Mouse (Mus musculus): ENCODE results near the gene Smim14. TPM values are rescaled to one million over a fixed set of nuclear protein-coding genes. Genes with fewer than 3 reads are reported as not detected.

The Smim14 gene
- total and polyA plus RNA-seq, 3 experiments: 18.8 to 29.8 TPM; not detected in 1

DNA sequence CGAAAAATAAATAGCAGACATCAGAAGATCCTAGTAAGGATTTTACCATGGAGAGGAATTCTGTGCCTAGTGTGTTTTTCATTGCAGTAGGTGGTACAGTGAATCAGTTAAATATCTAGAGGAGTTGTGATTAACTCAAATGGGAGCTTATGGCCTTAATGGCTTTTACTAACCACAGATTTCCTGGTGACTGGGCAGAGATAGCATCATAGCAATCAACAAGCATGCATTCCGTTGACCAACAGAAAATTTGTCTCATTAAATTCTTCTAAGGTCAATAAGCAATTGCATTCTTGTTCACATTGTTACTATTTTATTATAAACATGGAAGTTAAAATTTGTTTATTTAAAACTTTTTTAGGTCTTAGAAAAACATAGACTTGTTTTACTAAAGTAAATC, 28.5 kb upstream of the Smim14 start:
- H3K9ac ChIP-seq (ENCODE audit: control insufficient read depth, low read depth, low read length, poor library complexity, severe bottlenecking): no peak overlapping the region
- H3K36me3 ChIP-seq (ENCODE audit: control insufficient read depth in 1 of 2, insufficient read depth in 2 of 2, low read length in 2 of 2): peaks cover 0 to 19% of the 10 kb centered on the region in 2 experiments; a peak in 2 of 4 replicates
- peaks cover 20% of the 10 kb centered on the region for H3K79me2 ChIP-seq (ENCODE audit: control insufficient read depth, insufficient read depth, low read length, poor library complexity)
- no peaks in the 10 kb centered on the region for H3K9me3 ChIP-seq (replicated peaks; ENCODE audit: insufficient read depth, low read length)
- DNase-seq (ENCODE audit: low read depth, low spot score): no peak
- no peaks in the 10 kb centered on the region for H3K27me3 ChIP-seq (ENCODE audit: control insufficient read depth in 1 of 2, insufficient read depth in 2 of 2, low read length in 2 of 2)
- no peaks in the 10 kb centered on the region for H3K4me1 ChIP-seq (ENCODE audit: control insufficient read depth in 1 of 2, insufficient read depth in 2 of 2, low read length in 2 of 2)
- TF ChIP-seq CHD1 (IDR thresholded peaks at IDR 0.05; ENCODE audit: low read depth, low read length) (no peak), BHLHE40 (IDR thresholded peaks at IDR 0.05; ENCODE audit: borderline replicate concordance, low read depth, low read length) (no peak), MYB (IDR thresholded peaks at IDR 0.05; ENCODE audit: low read depth, low read length) (no peak), NELFE (IDR thresholded peaks at IDR 0.05; ENCODE audit: low read depth, low read length) (no peak), RCOR1 (IDR thresholded peaks at IDR 0.05; ENCODE audit: low read depth, low read length) (no peak), MXI1 (IDR thresholded peaks at IDR 0.05; ENCODE audit: low read depth, low read length) (no peak), POLR2AphosphoS2 (IDR thresholded peaks at IDR 0.05; ENCODE audit: low read length) (no peak), ZC3H11A (IDR thresholded peaks at IDR 0.05; ENCODE audit: low read depth, low read length) (no peak), ZMIZ1 (IDR thresholded peaks at IDR 0.05; ENCODE audit: low read depth, low read length) (no peak), CHD2 (IDR thresholded peaks at IDR 0.05; ENCODE audit: low read length) (no peak)
- no peak overlapping the region for H3K27ac ChIP-seq (ENCODE audit: control insufficient read depth, low read depth, low read length)
- H3K4me3 ChIP-seq (ENCODE audit: control insufficient read depth in 1 of 2, insufficient read depth in 1 of 2, low read depth in 2 of 2, low read length in 2 of 2): no peak overlapping the region

DNA sequence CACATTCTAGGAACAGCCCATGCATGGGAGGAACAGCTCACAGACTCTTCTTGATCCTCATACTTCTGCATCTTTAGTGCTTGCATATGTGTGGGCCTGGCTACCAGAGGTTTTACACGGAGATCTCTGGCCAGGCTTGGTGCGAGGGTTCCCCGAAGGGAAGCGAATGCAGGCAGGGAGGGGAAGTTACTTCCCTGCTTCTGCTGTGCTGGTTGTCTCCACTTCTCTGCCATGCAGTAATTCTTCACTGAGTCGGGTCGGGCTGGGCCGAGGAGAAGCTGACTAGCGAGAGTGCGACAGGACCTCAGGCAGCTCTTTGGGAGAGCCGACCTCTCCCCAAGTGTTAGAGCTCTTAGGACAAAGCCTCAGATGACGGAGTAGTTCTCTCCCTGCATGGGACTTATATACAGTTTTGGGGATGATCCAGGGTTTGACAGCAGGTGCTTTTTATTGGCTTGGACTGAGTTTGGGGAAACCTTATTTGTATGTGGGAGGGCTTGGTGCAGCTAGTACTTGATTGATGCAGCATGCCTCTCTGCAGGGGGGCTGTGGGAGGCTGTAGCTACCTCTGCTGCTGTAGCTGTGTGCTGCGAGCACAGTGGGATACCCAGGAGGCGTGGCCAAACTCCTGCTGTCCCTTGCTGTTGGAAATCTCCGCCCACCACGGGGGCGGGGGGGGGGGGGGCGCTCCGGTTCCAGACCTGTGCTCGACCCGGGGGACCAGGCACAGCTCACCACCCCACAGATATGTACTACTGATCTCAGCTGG, 24.3 kb upstream of the Smim14 start:
- DNase-seq (ENCODE audit: low read depth, low spot score): no peak
- TF ChIP-seq NRF1 (IDR thresholded peaks at IDR 0.05; ENCODE audit: insufficient read depth, low read depth, low read length, poor library complexity, severe bottlenecking) (no peak), MAFK (IDR thresholded peaks at IDR 0.05; ENCODE audit: borderline replicate concordance, low read depth, low read length) (no peak), EP300 (IDR thresholded peaks at IDR 0.05; ENCODE audit: low read depth in 1 of 2, low read length in 2 of 2) (no peak), CTCF (IDR thresholded peaks at IDR 0.05 in 2 of 3, conservative IDR thresholded peaks at IDR 0.05 in 1 of 3; ENCODE audit: control insufficient read depth in 1 of 3, insufficient read depth in 1 of 3, low read depth in 2 of 3, low read length in 3 of 3, poor library complexity in 1 of 3, severe bottlenecking in 1 of 3) (no peak), ZKSCAN1 (IDR thresholded peaks at IDR 0.05; ENCODE audit: low read depth, low read length) (no peak), MEF2A (IDR thresholded peaks at IDR 0.05; ENCODE audit: extremely low read depth, insufficient replicate concordance, low read depth, low read length, poor library complexity, severe bottlenecking) (no peak), ZNF384 (IDR thresholded peaks at IDR 0.05; ENCODE audit: low read depth, low read length) (no peak), ELF1 (IDR thresholded peaks at IDR 0.05; ENCODE audit: low read depth, low read length) (no peak), ETS1 (IDR thresholded peaks at IDR 0.05; ENCODE audit: low read depth, low read length) (no peak), ZMIZ1 (IDR thresholded peaks at IDR 0.05; ENCODE audit: low read depth, low read length) (no peak), SIN3A (IDR thresholded peaks at IDR 0.05; ENCODE audit: low read length) (no peak), POLR2AphosphoS2 (IDR thresholded peaks at IDR 0.05; ENCODE audit: low read length) (no peak), GATA1 (IDR thresholded peaks at IDR 0.05; ENCODE audit: low read depth, low read length) (no peak), USF2 (IDR thresholded peaks at IDR 0.05; ENCODE audit: borderline replicate concordance in 1 of 2, insufficient read depth in 1 of 2, low read depth in 1 of 2, low read length in 2 of 2) (no peak), HCFC1 (IDR thresholded peaks at IDR 0.05; ENCODE audit: low read depth, low read length) (no peak), MXI1 (IDR thresholded peaks at IDR 0.05; ENCODE audit: low read depth, low read length) (no peak), CHD1 (IDR thresholded peaks at IDR 0.05; ENCODE audit: low read depth, low read length) (no peak), MYB (IDR thresholded peaks at IDR 0.05; ENCODE audit: low read depth, low read length) (no peak), E2F4 (IDR thresholded peaks at IDR 0.05; ENCODE audit: borderline replicate concordance, low read depth, low read length) (no peak)
- no peak overlapping the region for H3K27ac ChIP-seq (ENCODE audit: control insufficient read depth, low read depth, low read length)
- H3K9me3 ChIP-seq (replicated peaks; ENCODE audit: insufficient read depth, low read length): no peaks in the 10 kb centered on the region
- peaks cover 4 to 10% of the 10 kb centered on the region in 2 experiments; a peak in 3 of 4 replicates for H3K4me1 ChIP-seq (ENCODE audit: control insufficient read depth in 1 of 2, insufficient read depth in 2 of 2, low read length in 2 of 2)
- H3K4me3 ChIP-seq (ENCODE audit: control insufficient read depth in 1 of 2, insufficient read depth in 1 of 2, low read depth in 2 of 2, low read length in 2 of 2): no peak overlapping the region
- no peaks in the 10 kb centered on the region for H3K27me3 ChIP-seq (ENCODE audit: control insufficient read depth in 1 of 2, insufficient read depth in 2 of 2, low read length in 2 of 2)
- H3K36me3 ChIP-seq (ENCODE audit: control insufficient read depth in 1 of 2, insufficient read depth in 2 of 2, low read length in 2 of 2): peaks cover 7 to 20% of the 10 kb centered on the region in 2 experiments
- peaks cover 42% of the 10 kb centered on the region for H3K79me2 ChIP-seq (ENCODE audit: control insufficient read depth, insufficient read depth, low read length, poor library complexity)
- H3K9ac ChIP-seq (ENCODE audit: control insufficient read depth, low read depth, low read length, poor library complexity, severe bottlenecking): no peak overlapping the region
